Mouse (Mus musculus): ENCODE results near the gene Fam50a. TPM values are rescaled to one million over a fixed set of nuclear protein-coding genes. Genes with fewer than 3 reads are reported as not detected.
"Not testable (repeated sequence)": the region's sequence is repeated elsewhere in the genome, so short reads cannot be mapped to it uniquely, and the experiment has no call there.

The Fam50a gene
- polyA plus RNA-seq, 1 experiment from 2014 or later: 69.8 TPM

GRCm38 (mm10) chrX:74328725-74329161, 15.9 kb downstream of the Fam50a start, which contains the start of gene Plxna3:
TSS of gene Plxna3 (plus strand) at chrX:74329066.
- H3K27me3 ChIP-seq (replicated peaks; ENCODE audit: control insufficient read depth, insufficient read depth, low read length): no peaks in the 10 kb centered on the region
- H3K4me2 ChIP-seq (ENCODE audit: low read depth, low read length): peak within 1 kb of the TSS; percentile 61
- peak within 1 kb of the TSS; percentile 51 for H3K4me3 ChIP-seq (ENCODE audit: low read length)
- H3K9me3 ChIP-seq (ENCODE audit: control insufficient read depth, low read length): no peaks in the 10 kb centered on the region
- H3K36me3 ChIP-seq (ENCODE audit: control insufficient read depth, insufficient read depth, low read length): no peaks in the 10 kb centered on the region
- peak within 1 kb of the TSS; percentile 68 for H3K27ac ChIP-seq (ENCODE audit: low read length)
- peak within 1 kb of the TSS; percentile 71 for H3K9ac ChIP-seq (ENCODE audit: low read depth, low read length)
- peaks cover 12% of the 10 kb centered on the region for H3K4me1 ChIP-seq (ENCODE audit: control insufficient read depth, insufficient read depth, low read length)
- ATAC-seq: peak; percentile 98
- 24% methylated on average over 29 of the region's 30 CpGs for WGBS

GRCm38 (mm10) chrX:74329215-74329671, 16.4 kb downstream of the Fam50a start:
- no peaks in the 10 kb centered on the region for H3K9me3 ChIP-seq (ENCODE audit: control insufficient read depth, low read length)
- peaks cover 12% of the 10 kb centered on the region for H3K4me1 ChIP-seq (ENCODE audit: control insufficient read depth, insufficient read depth, low read length)
- H3K27ac ChIP-seq (ENCODE audit: low read length): no peak overlapping the region
- peak overlapping the region; percentile 51 for H3K4me3 ChIP-seq (ENCODE audit: low read length)
- H3K36me3 ChIP-seq (ENCODE audit: control insufficient read depth, insufficient read depth, low read length): no peaks in the 10 kb centered on the region
- no peak; the same call in 1 of the 2 replicates for ATAC-seq
- no peaks in the 10 kb centered on the region for H3K27me3 ChIP-seq (replicated peaks; ENCODE audit: control insufficient read depth, insufficient read depth, low read length)
- peak overlapping the region; percentile 71 for H3K9ac ChIP-seq (ENCODE audit: low read depth, low read length)
- WGBS: 23% methylated on average over 10 of the region's 10 CpGs
- peak overlapping the region; percentile 61 for H3K4me2 ChIP-seq (ENCODE audit: low read depth, low read length)

GRCm38 (mm10) chrX:74330166-74330930, 17.5 kb downstream of the Fam50a start:
- Histone ChIP-seq H3K4me2 (ENCODE audit: low read depth, low read length) (peak overlapping the region; percentile 61; the same call in 1 of the 2 replicates), H3K9ac (ENCODE audit: low read depth, low read length) (no peak overlapping the region), H3K36me3 (ENCODE audit: control insufficient read depth, insufficient read depth, low read length) (no peaks in the 10 kb centered on the region), H3K4me3 (ENCODE audit: low read length) (no peak overlapping the region), H3K27ac (ENCODE audit: low read length) (no peak overlapping the region), H3K9me3 (ENCODE audit: control insufficient read depth, low read length) (no peaks in the 10 kb centered on the region), H3K4me1 (ENCODE audit: control insufficient read depth, insufficient read depth, low read length) (peaks cover 12% of the 10 kb centered on the region), H3K27me3 (replicated peaks; ENCODE audit: control insufficient read depth, insufficient read depth, low read length) (no peaks in the 10 kb centered on the region)
- 45% methylated on average over 2 of the region's 2 CpGs for WGBS
- ATAC-seq: no peak

- H3K9ac ChIP-seq (ENCODE audit: low read depth, low read length): peak overlapping the region; percentile 60
- H3K4me1 ChIP-seq (ENCODE audit: control insufficient read depth, insufficient read depth, low read length): no peaks in the 10 kb centered on the region
- no peaks in the 10 kb centered on the region for H3K36me3 ChIP-seq (ENCODE audit: control insufficient read depth, insufficient read depth, low read length)
- peak overlapping the region; percentile 54 for H3K4me3 ChIP-seq (ENCODE audit: low read length)
- H3K27me3 ChIP-seq (replicated peaks; ENCODE audit: control insufficient read depth, insufficient read depth, low read length): no peaks in the 10 kb centered on the region
- H3K4me2 ChIP-seq (ENCODE audit: low read depth, low read length): peak overlapping the region; percentile 53
- no peaks in the 10 kb centered on the region for H3K9me3 ChIP-seq (ENCODE audit: control insufficient read depth, low read length)
- peak; percentile 63 for ATAC-seq
- H3K27ac ChIP-seq (ENCODE audit: low read length): no peak overlapping the region; the same call in 1 of the 2 replicates
- 21% methylated on average over 13 of the region's 13 CpGs for WGBS
Observed at GRCm38 (mm10) chrX:74352645-74353466, 40.0 kb downstream of the Fam50a start.

GRCm38 (mm10) chrX:74353467-74353770, 40.6 kb downstream of the Fam50a start, which contains the start of gene Lage3:
TSS of gene Lage3 (minus strand) at chrX:74353618.
- H3K4me1 ChIP-seq (ENCODE audit: control insufficient read depth, insufficient read depth, low read length): no peaks in the 10 kb centered on the region
- no peaks in the 10 kb centered on the region for H3K36me3 ChIP-seq (ENCODE audit: control insufficient read depth, insufficient read depth, low read length)
- peak; percentile 87 for ATAC-seq
- WGBS: 10% methylated on average over 14 of the region's 22 CpGs
- peak within 1 kb of the TSS; percentile 60 for H3K9ac ChIP-seq (ENCODE audit: low read depth, low read length)
- no peak within 1 kb of the TSS; the same call in 1 of the 2 replicates for H3K27ac ChIP-seq (ENCODE audit: low read length)
- no peaks in the 10 kb centered on the region for H3K9me3 ChIP-seq (ENCODE audit: control insufficient read depth, low read length)
- H3K4me3 ChIP-seq (ENCODE audit: low read length): peak within 1 kb of the TSS; percentile 54
- no peaks in the 10 kb centered on the region for H3K27me3 ChIP-seq (replicated peaks; ENCODE audit: control insufficient read depth, insufficient read depth, low read length)
- peak within 1 kb of the TSS; percentile 53 for H3K4me2 ChIP-seq (ENCODE audit: low read depth, low read length)

GRCm38 (mm10) chrX:74357069-74357468, 44.2 kb downstream of the Fam50a start:
- H3K4me3 ChIP-seq (ENCODE audit: low read length); H3K9me3 ChIP-seq (ENCODE audit: control insufficient read depth, low read length); H3K36me3 ChIP-seq (ENCODE audit: control insufficient read depth, insufficient read depth, low read length); H3K4me2 ChIP-seq (ENCODE audit: low read depth, low read length); H3K4me1 ChIP-seq (ENCODE audit: control insufficient read depth, insufficient read depth, low read length); ATAC-seq; H3K9ac ChIP-seq (ENCODE audit: low read depth, low read length); H3K27ac ChIP-seq (ENCODE audit: low read length); H3K27me3 ChIP-seq (replicated peaks; ENCODE audit: control insufficient read depth, insufficient read depth, low read length): not testable (repeated sequence)
- WGBS: 78% methylated on average over 3 of the region's 3 CpGs

- Histone ChIP-seq H3K4me3 (ENCODE audit: low read length) (no peak overlapping the region), H3K4me2 (ENCODE audit: low read depth, low read length) (no peak overlapping the region), H3K27me3 (replicated peaks; ENCODE audit: control insufficient read depth, insufficient read depth, low read length) (no peaks in the 10 kb centered on the region), H3K4me1 (ENCODE audit: control insufficient read depth, insufficient read depth, low read length) (no peaks in the 10 kb centered on the region), H3K27ac (ENCODE audit: low read length) (no peak overlapping the region), H3K9me3 (ENCODE audit: control insufficient read depth, low read length) (no peaks in the 10 kb centered on the region), H3K9ac (ENCODE audit: low read depth, low read length) (no peak overlapping the region), H3K36me3 (ENCODE audit: control insufficient read depth, insufficient read depth, low read length) (no peaks in the 10 kb centered on the region)
- WGBS: 32% methylated on average over 11 of the region's 11 CpGs
- no peak for ATAC-seq
Observed at GRCm38 (mm10) chrX:74359171-74359570, 46.3 kb downstream of the Fam50a start.

GRCm38 (mm10) chrX:74367512-74367911, 54.7 kb downstream of the Fam50a start:
- H3K4me1 ChIP-seq (ENCODE audit: control insufficient read depth, insufficient read depth, low read length): peaks cover 5% of the 10 kb centered on the region; the same call in 1 of the 2 replicates
- peak overlapping the region; percentile 81 for H3K9ac ChIP-seq (ENCODE audit: low read depth, low read length)
- peak overlapping the region; percentile 75; the same call in 1 of the 2 replicates for H3K27ac ChIP-seq (ENCODE audit: low read length)
- no peaks in the 10 kb centered on the region for H3K36me3 ChIP-seq (ENCODE audit: control insufficient read depth, insufficient read depth, low read length)
- H3K27me3 ChIP-seq (replicated peaks; ENCODE audit: control insufficient read depth, insufficient read depth, low read length): no peaks in the 10 kb centered on the region
- peak overlapping the region; percentile 55 for H3K4me2 ChIP-seq (ENCODE audit: low read depth, low read length)
- no peak for ATAC-seq
- no peaks in the 10 kb centered on the region for H3K9me3 ChIP-seq (ENCODE audit: control insufficient read depth, low read length)
- WGBS: 60% methylated on average over 10 of the region's 10 CpGs
- H3K4me3 ChIP-seq (ENCODE audit: low read length): peak overlapping the region; percentile 66

All from intestine, embryonic 16.5 days (tissue).